In the genomic region with DNA sequence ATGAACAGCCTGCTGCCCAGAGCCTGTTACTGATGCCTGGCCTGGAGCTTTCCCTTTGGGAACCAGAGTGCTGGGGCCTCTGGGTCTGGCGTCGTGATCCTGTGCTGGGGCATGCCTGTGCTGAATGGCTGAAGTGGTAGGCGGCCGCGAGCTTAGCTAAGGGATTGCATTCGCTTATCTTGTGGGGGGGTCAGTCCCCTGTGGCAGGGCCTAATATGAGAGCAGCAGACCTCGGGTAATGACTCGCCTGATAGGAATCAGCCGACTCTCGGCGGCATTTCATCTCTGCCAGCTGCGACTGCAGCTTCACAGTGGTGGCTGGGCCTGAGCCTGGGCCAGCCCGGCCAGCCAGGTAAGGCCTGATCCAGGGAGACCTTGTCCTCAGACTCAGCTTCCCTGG, we compare ENCODE assay signal across 39 mouse cellular contexts. TPM values are rescaled to one million over a fixed set of nuclear protein-coding genes. Genes with fewer than 3 reads are reported as not detected.
DNase-seq lines count a peak whose midpoint lies in the region; ATAC-seq and TF ChIP-seq lines count a peak whose summit lies in the region.
"Had no signal": no experiment of that assay in that cellular context is flagged by ENCODE, and none has a peak within 500 bp of the region (broad histone marks: within the 10 kb centered on the region; RNA-seq: fewer than 3 reads in every experiment).

No protein-coding gene starts in this region.

- TF ChIP-seq CTCF in gastrocnemius, adult 2 months (IDR thresholded peaks at IDR 0.05): no peak

- H3K9me3 ChIP-seq in hindbrain, embryonic 10.5 days: no peaks in the 10 kb centered on the region
- no peaks in the 10 kb centered on the region for H3K9me3 ChIP-seq in hindbrain, embryonic 16.5 days (ENCODE audit: control insufficient read depth, low read length)
- no peaks in the 10 kb centered on the region for H3K9me3 ChIP-seq in midbrain, embryonic 13.5 days
- no peaks in the 10 kb centered on the region for H3K9me3 ChIP-seq in midbrain, embryonic 11.5 days (ENCODE audit: control insufficient read depth, low read length)
- H3K9me3 ChIP-seq in midbrain, embryonic 15.5 days: no peaks in the 10 kb centered on the region
- H3K9me3 ChIP-seq: embryonic facial prominence, embryonic 13.5 days; heart, embryonic 12.5 days; limb, embryonic 13.5 days; lung, embryonic 15.5 days; neural tube, embryonic 13.5 days had no signal

- H3K4me3 ChIP-seq in hindbrain, embryonic 10.5 days: no peak overlapping the region
- no peak overlapping the region for H3K4me3 ChIP-seq in hindbrain, embryonic 16.5 days (ENCODE audit: low read length)
- no peak overlapping the region for H3K4me3 ChIP-seq in midbrain, embryonic 13.5 days (replicated peaks)
- H3K4me3 ChIP-seq in midbrain, embryonic 11.5 days (ENCODE audit: low read depth, low read length): no peak overlapping the region
- H3K4me3 ChIP-seq in midbrain, embryonic 15.5 days: no peak overlapping the region
- H3K4me3 ChIP-seq in gastrocnemius, adult 2 months: no peak overlapping the region
- H3K4me3 ChIP-seq: embryonic facial prominence, embryonic 13.5 days; heart, embryonic 12.5 days; limb, embryonic 13.5 days; lung, embryonic 15.5 days; neural tube, embryonic 13.5 days had no signal

- peak overlapping the region; percentile 37; the same call in 1 of the 2 replicates for H3K27ac ChIP-seq in hindbrain, embryonic 10.5 days
- H3K27ac ChIP-seq in hindbrain, embryonic 16.5 days (ENCODE audit: low read depth, low read length): no peak overlapping the region
- 0 out of 2 replicates have a peak overlapping the region, but pooled peaks have one; percentile 25 for H3K27ac ChIP-seq in midbrain, embryonic 13.5 days
- H3K27ac ChIP-seq in midbrain, embryonic 11.5 days (ENCODE audit: low read depth, low read length): no peak overlapping the region
- 0 out of 2 replicates have a peak overlapping the region, but pooled peaks have one; percentile 43 for H3K27ac ChIP-seq in midbrain, embryonic 15.5 days
- no peak overlapping the region for H3K27ac ChIP-seq in gastrocnemius, adult 2 months
- H3K27ac ChIP-seq: embryonic facial prominence, embryonic 13.5 days; limb, embryonic 13.5 days; lung, embryonic 15.5 days; neural tube, embryonic 13.5 days had no signal

- DNase-seq in hindbrain, embryonic 10.5 days (ENCODE audit: low spot score): no peak
- DNase-seq in midbrain, embryonic 11.5 days (ENCODE audit: low spot score, missing footprints): no peak
- peak; percentile 38 for DNase-seq in NIH3T3 (ENCODE audit: low read depth)
- no peak for DNase-seq in gastrocnemius, adult 2 months
- DNase-seq: cerebellum, adult 18-20 months; cerebellum, postnatal 10 days; gastrocnemius, postnatal 25 days; heart, adult 11 months; heart, postnatal 4 days; kidney, adult 11 months; kidney, postnatal 14 days; right cerebral cortex, postnatal 14 days; thymus, postnatal 4 days had no signal

- no peak overlapping the region for H3K9ac ChIP-seq in hindbrain, embryonic 16.5 days (ENCODE audit: low read depth, low read length)
- no peak overlapping the region for H3K9ac ChIP-seq in midbrain, embryonic 13.5 days (replicated peaks)
- H3K9ac ChIP-seq in midbrain, embryonic 11.5 days (ENCODE audit: low read length): no peak overlapping the region
- no peak overlapping the region for H3K9ac ChIP-seq in midbrain, embryonic 15.5 days
- H3K9ac ChIP-seq: embryonic facial prominence, embryonic 13.5 days; heart, embryonic 12.5 days; limb, embryonic 13.5 days; lung, embryonic 15.5 days; neural tube, embryonic 13.5 days had no signal

- H3K4me2 ChIP-seq in hindbrain, embryonic 16.5 days (ENCODE audit: low read length): no peak overlapping the region
- no peak overlapping the region for H3K4me2 ChIP-seq in midbrain, embryonic 13.5 days (replicated peaks)
- H3K4me2 ChIP-seq in midbrain, embryonic 11.5 days: no peak overlapping the region
- no peak overlapping the region for H3K4me2 ChIP-seq in midbrain, embryonic 15.5 days
- H3K4me2 ChIP-seq: embryonic facial prominence, embryonic 13.5 days; heart, embryonic 12.5 days; limb, embryonic 13.5 days; liver, embryonic 11.5 days; lung, embryonic 15.5 days; neural tube, embryonic 13.5 days had no signal

- peaks cover 46% of the 10 kb centered on the region for H3K4me1 ChIP-seq in hindbrain, embryonic 10.5 days (replicated peaks)
- H3K4me1 ChIP-seq in hindbrain, embryonic 16.5 days (ENCODE audit: control insufficient read depth, insufficient read depth, low read depth, low read length): no peaks in the 10 kb centered on the region
- H3K4me1 ChIP-seq in midbrain, embryonic 13.5 days (replicated peaks): peaks cover 34% of the 10 kb centered on the region
- H3K4me1 ChIP-seq in midbrain, embryonic 11.5 days (ENCODE audit: control insufficient read depth, insufficient read depth, low read length): peaks cover 10% of the 10 kb centered on the region
- peaks cover 16% of the 10 kb centered on the region for H3K4me1 ChIP-seq in midbrain, embryonic 15.5 days
- H3K4me1 ChIP-seq: limb, embryonic 13.5 days; lung, embryonic 15.5 days had no signal

- no peak for ATAC-seq in hindbrain, embryonic 16.5 days
- peak; percentile 34; the same call in 1 of the 2 replicates for ATAC-seq in midbrain, embryonic 13.5 days
- no peak; the same call in 1 of the 2 replicates for ATAC-seq in midbrain, embryonic 11.5 days (ENCODE audit: low FRiP score)
- ATAC-seq in midbrain, embryonic 15.5 days (replicated peaks): no peak
- ATAC-seq: inflammation-experienced regulatory T-cells, adult 6 months had no signal

- 0 out of 2 replicates have a peak, but pooled peaks cover 8% of the 10 kb centered on the region for H3K36me3 ChIP-seq in hindbrain, embryonic 10.5 days
- H3K36me3 ChIP-seq in hindbrain, embryonic 16.5 days (ENCODE audit: control insufficient read depth, insufficient read depth, low read length): no peaks in the 10 kb centered on the region
- peaks cover 14% of the 10 kb centered on the region for H3K36me3 ChIP-seq in midbrain, embryonic 13.5 days
- H3K36me3 ChIP-seq in midbrain, embryonic 11.5 days (ENCODE audit: control insufficient read depth, insufficient read depth, low read length): no peaks in the 10 kb centered on the region
- H3K36me3 ChIP-seq in midbrain, embryonic 15.5 days (replicated peaks): no peaks in the 10 kb centered on the region
- H3K36me3 ChIP-seq: embryonic facial prominence, embryonic 13.5 days; heart, embryonic 12.5 days; limb, embryonic 13.5 days; lung, embryonic 15.5 days; neural tube, embryonic 13.5 days had no signal

- intact Hi-C loops in gastrocnemius, adult 2 months (cut with DNase I): no loop called here

- H3K27me3 ChIP-seq in hindbrain, embryonic 10.5 days (ENCODE audit: insufficient read depth, poor library complexity, severe bottlenecking): peaks cover 37% of the 10 kb centered on the region
- peaks cover 5% of the 10 kb centered on the region for H3K27me3 ChIP-seq in hindbrain, embryonic 16.5 days (replicated peaks; ENCODE audit: control insufficient read depth, insufficient read depth, low read length)
- peaks cover 33% of the 10 kb centered on the region for H3K27me3 ChIP-seq in midbrain, embryonic 13.5 days
- peaks cover 5% of the 10 kb centered on the region for H3K27me3 ChIP-seq in midbrain, embryonic 11.5 days (ENCODE audit: control insufficient read depth, insufficient read depth, low read length)
- H3K27me3 ChIP-seq in midbrain, embryonic 15.5 days (replicated peaks): 0 out of 2 replicates have a peak, but pooled peaks cover 6% of the 10 kb centered on the region

- WGBS in hindbrain, embryonic 10.5 days: 79% methylated on average over 13 of the region's 13 CpGs
- 40% methylated on average over 13 of the region's 13 CpGs for WGBS in hindbrain, embryonic 16.5 days
- 50% methylated on average over 13 of the region's 13 CpGs for WGBS in midbrain, embryonic 13.5 days
- WGBS in midbrain, embryonic 11.5 days: 69% methylated on average over 13 of the region's 13 CpGs
- 54% methylated on average over 13 of the region's 13 CpGs for WGBS in midbrain, embryonic 15.5 days

RNA-seq across cellular contexts. Expression of gene 1700025C18Rik, which starts 55.3 kb away (rescaled TPM):
- polyA plus RNA-seq in hindbrain, embryonic 10.5 days (2016; fragmentation: Nextera tagmentation; extraction: Ambion mirVana): not detected in 2 replicates
- polyA plus RNA-seq in hindbrain, embryonic 16.5 days (2015; fragmentation: Nextera tagmentation; extraction: Ambion mirVana): not detected in 2 replicates
- not detected in 2 replicates for polyA plus RNA-seq in midbrain, embryonic 13.5 days (2015; fragmentation: Nextera tagmentation; extraction: Ambion mirVana)
- polyA plus RNA-seq in midbrain, embryonic 11.5 days (2014; fragmentation: Nextera tagmentation; extraction: Ambion mirVana): not detected in 2 replicates
- polyA plus RNA-seq in midbrain, embryonic 15.5 days (2015; fragmentation: Nextera tagmentation; extraction: Ambion mirVana): not detected in 2 replicates
- not detected for total RNA-seq in gastrocnemius, adult 2 months (2021)
- total RNA-seq: adrenal gland, adult 18-20 months; CH12.LX; common myeloid progenitor, adult 5-6 weeks; ES-E14; gastrocnemius, postnatal 25 days; heart, postnatal 4 days; layer of hippocampus, postnatal 14 days; left cerebral cortex, adult 8-10 months; left cerebral cortex, postnatal 36 days; megakaryocyte progenitor cell, adult 5-6 weeks had no signal
- polyA plus RNA-seq: C2C12; embryonic facial prominence, embryonic 13.5 days; forebrain, embryonic 11.5 days; heart, embryonic 12.5 days; heart, postnatal 0 days; inflammation-experienced regulatory T-cells, adult 6 months; kidney, embryonic 14.5 days; limb, embryonic 13.5 days; liver, embryonic 11.5 days; liver, embryonic 16.5 days; lung, embryonic 15.5 days; neural tube, embryonic 13.5 days; small intestine, adult 2 months; stomach, embryonic 14.5 days; thymus, postnatal 0 days had no signal

Comparison
In these comparisons a context has a peak if more than half of its experiments do, and no peak if none do; other contexts are left out.
1. H3K27ac ChIP-seq: peak in hindbrain, embryonic 10.5 days (single experiment), midbrain, embryonic 13.5 days (single experiment) and midbrain, embryonic 15.5 days (single experiment); none in hindbrain, embryonic 16.5 days (single experiment), midbrain, embryonic 11.5 days (single experiment) and gastrocnemius, adult 2 months (single experiment).